Mouse (Mus musculus) thymus, adult 2 months (tissue): Measurements from ENCODE around the gene Ppig. TPM values are rescaled to one million over a fixed set of nuclear protein-coding genes. Genes with fewer than 3 reads are reported as not detected.

Experiments
- DNase-seq: peaks from one replicate; pipeline ENCODE4 v3.0.0; 2021
- H3K27ac ChIP-seq: fragments of 200-500 bp; 2 replicates; pipeline ENCODE4 v1.5.1; 2012; ENCODE audit warnings: low read length, control low read depth; ENCODE audit not compliant: control insufficient read depth, insufficient read depth
- H3K27me3 ChIP-seq: fragments of 200-500 bp; 2 replicates; pipeline ENCODE4 v1.6.1; 2012; ENCODE audit warnings: mild to moderate bottlenecking, low read length, moderate library complexity, mixed read lengths; ENCODE audit not compliant: control insufficient read depth, insufficient read depth
- H3K36me3 ChIP-seq: fragments of 200-500 bp; 2 replicates; pipeline ENCODE4 v1.6.1; 2012; ENCODE audit warnings: mild to moderate bottlenecking, low read length, moderate library complexity; ENCODE audit not compliant: control insufficient read depth, insufficient read depth
- H3K4me1 ChIP-seq: fragments of 200-500 bp; replicated peaks from 2 replicates; pipeline ENCODE4 v1.6.1; 2012; ENCODE audit warnings: low read length; ENCODE audit not compliant: control insufficient read depth, insufficient read depth
- H3K4me3 ChIP-seq: fragments of 200-500 bp; 2 replicates; pipeline ENCODE4 v1.5.1; 2012; ENCODE audit warnings: mild to moderate bottlenecking, low read length, control low read depth, moderate library complexity; ENCODE audit not compliant: control insufficient read depth, insufficient read depth
- CTCF ChIP-seq: fragments of 200-500 bp; IDR thresholded peaks from 2 replicates; pipeline ENCODE4 v1.5.1; 2012; ENCODE audit warnings: mild to moderate bottlenecking, control low read depth, low read length, moderate library complexity, borderline replicate concordance; ENCODE audit not compliant: control insufficient read depth, poor library complexity, insufficient read depth; ENCODE audit errors: extremely low read depth
- POLR2A ChIP-seq: fragments of 200-500 bp; IDR thresholded peaks from 2 replicates; pipeline ENCODE4 v1.6.1; 2012; ENCODE audit warnings: mild to moderate bottlenecking, low read length, control low read depth, moderate library complexity; ENCODE audit not compliant: control insufficient read depth, poor library complexity, insufficient read depth; ENCODE audit errors: extremely low read depth
- WGBS: fragments of 180-500 bp; shearing (Covaris S2); methylation state at CpG from one replicate; pipeline ENCODE4 v1.1.7; 2018; 5-methylcytosine and 5-hydroxymethylcytosine counted together
- polyA plus RNA-seq: library from polyadenylated mRNA; depleted of rRNA; stranded (reverse); fragments of >200 nt; gene quantifications from 2 replicates; pipeline ENCODE4 v1.2.3, GENCODE M21; 2012

The Ppig gene
- polyA plus RNA-seq, 1 experiment, result 2.7 TPM

- no peak overlapping the region for H3K27ac ChIP-seq
- TF ChIP-seq CTCF (no peak), POLR2A (no peak)
- no peak for DNase-seq
- no peaks in the 10 kb centered on the region for H3K36me3 ChIP-seq
- 94% methylated on average over 13 of the region's 13 CpGs for WGBS
- H3K4me1 ChIP-seq, result no peaks in the 10 kb centered on the region
- no peak overlapping the region for H3K4me3 ChIP-seq
- H3K27me3 ChIP-seq, result no peaks in the 10 kb centered on the region
Measured at GRCm38 (mm10) chr2:69683036-69683805, 39.1 kb upstream of the Ppig start.

- H3K27ac ChIP-seq, result no peak overlapping the region
- DNase-seq, result no peak
- H3K36me3 ChIP-seq, result no peaks in the 10 kb centered on the region
- WGBS, result 92% methylated on average over 3 of the region's 3 CpGs
- TF ChIP-seq POLR2A (no peak), CTCF (no peak)
- H3K4me3 ChIP-seq, result no peak overlapping the region
- no peaks in the 10 kb centered on the region for H3K27me3 ChIP-seq
- H3K4me1 ChIP-seq, result no peaks in the 10 kb centered on the region
Measured at GRCm38 (mm10) chr2:69684488-69684887, 37.9 kb upstream of the Ppig start.

DNA sequence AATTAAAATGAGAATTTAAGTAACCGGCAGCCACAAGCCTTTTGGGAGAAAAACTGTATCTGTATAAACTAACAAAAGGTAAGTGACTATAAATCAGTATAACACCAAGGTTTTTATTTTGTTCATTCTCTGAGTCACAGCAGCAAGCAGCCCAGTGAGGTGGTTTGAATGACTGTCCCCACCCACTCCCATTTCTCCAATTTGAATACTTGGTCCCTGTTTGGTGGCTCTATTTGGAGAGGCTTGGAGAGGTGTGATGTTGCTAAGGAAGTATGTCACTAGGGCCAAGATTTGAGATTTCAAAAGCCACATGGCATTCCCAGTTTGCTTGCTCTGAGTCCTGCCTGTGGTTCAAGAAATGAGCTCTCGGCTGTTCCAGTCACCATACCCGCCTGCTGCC lies 32.1 kb upstream of the Ppig start:
- 98% methylated on average over 3 of the region's 3 CpGs for WGBS
- no peak for TF ChIP-seq POLR2A
- TF ChIP-seq CTCF, result no peak
- no peak for DNase-seq
- no peak overlapping the region for H3K4me3 ChIP-seq
- no peaks in the 10 kb centered on the region for H3K27me3 ChIP-seq
- no peaks in the 10 kb centered on the region for H3K4me1 ChIP-seq
- no peak overlapping the region for H3K27ac ChIP-seq
- H3K36me3 ChIP-seq, result no peaks in the 10 kb centered on the region

DNA sequence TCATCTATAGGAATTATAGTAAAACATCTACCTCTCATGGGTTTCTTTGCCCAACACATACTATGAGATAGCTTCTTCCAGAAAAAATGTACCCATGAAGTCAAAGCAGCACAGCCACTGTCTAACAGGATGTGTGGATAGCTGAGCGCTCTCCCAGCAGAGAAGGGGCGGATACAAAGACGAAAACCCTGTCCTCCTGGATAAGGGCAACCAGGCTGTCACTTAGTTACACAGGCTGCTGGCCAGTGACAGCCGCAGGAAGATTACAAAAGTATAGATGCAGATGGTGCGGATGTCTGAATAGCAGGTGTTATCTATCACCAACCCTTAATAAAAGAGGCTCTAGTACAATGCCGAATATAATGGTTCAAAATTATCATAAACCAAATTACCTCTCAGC lies 31.5 kb upstream of the Ppig start:
- Histone ChIP-seq H3K4me1 (no peaks in the 10 kb centered on the region), H3K27me3 (no peaks in the 10 kb centered on the region), H3K27ac (no peak overlapping the region), H3K4me3 (no peak overlapping the region), H3K36me3 (no peaks in the 10 kb centered on the region)
- 98% methylated on average over 6 of the region's 6 CpGs for WGBS
- TF ChIP-seq CTCF (no peak), POLR2A (no peak)
- DNase-seq, result no peak

GRCm38 (mm10) chr2:69693501-69693900 lies 28.8 kb upstream of the Ppig start:
- no peak for TF ChIP-seq POLR2A
- no peak for TF ChIP-seq CTCF
- Histone ChIP-seq H3K27ac (no peak overlapping the region), H3K4me3 (no peak overlapping the region), H3K4me1 (no peaks in the 10 kb centered on the region), H3K36me3 (no peaks in the 10 kb centered on the region), H3K27me3 (no peaks in the 10 kb centered on the region)
- DNase-seq, result no peak
- 98% methylated on average over 11 of the region's 11 CpGs for WGBS

DNA sequence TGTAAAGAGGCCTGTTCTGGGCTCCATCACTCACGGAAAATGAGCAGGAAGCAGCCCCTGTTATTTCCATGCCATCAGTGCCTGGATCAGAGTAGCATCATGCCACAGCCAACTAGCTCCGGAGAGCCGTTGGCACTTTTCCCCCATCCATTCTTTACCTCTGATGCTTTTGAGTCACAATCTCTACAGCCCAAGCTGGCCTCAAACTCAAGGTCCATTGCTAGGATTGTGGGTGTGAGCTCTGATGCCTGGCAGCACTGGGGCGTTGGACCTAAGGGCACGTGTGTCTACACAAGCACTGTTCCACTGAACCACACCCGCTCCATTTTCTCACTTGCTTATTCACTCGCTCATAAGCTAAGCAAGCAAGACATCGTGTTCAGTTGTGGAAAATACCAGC lies 21.9 kb upstream of the Ppig start:
- peaks cover 15% of the 10 kb centered on the region; the same call in 1 of the 2 replicates for H3K36me3 ChIP-seq
- WGBS, result 96% methylated on average over 8 of the region's 8 CpGs
- no peak for TF ChIP-seq CTCF
- TF ChIP-seq POLR2A, result no peak
- no peak overlapping the region for H3K4me3 ChIP-seq
- no peak overlapping the region for H3K27ac ChIP-seq
- H3K4me1 ChIP-seq, result no peaks in the 10 kb centered on the region
- no peaks in the 10 kb centered on the region for H3K27me3 ChIP-seq
- no peak for DNase-seq

DNA sequence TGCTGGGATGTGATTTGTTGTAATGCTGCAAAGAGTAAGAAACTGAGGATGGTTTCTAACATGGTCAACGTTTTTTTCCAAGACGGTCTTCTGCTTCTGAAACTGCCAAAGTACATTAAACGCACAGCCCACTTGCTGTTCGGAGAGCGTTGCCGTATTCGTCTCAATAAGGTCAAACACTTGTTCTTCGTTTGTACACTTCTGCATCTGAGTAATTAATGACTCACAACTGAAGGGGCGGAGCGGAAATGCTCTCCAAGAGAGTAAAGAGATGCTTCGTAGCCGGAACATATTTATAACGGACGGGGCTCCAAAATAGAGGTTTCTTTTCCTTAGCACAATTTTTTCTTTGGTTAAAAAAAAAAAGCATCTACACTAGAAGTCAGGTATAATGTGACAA lies 10.2 kb upstream of the Ppig start:
- 0 out of 2 replicates have a peak, but pooled peaks cover under 1% of the 10 kb centered on the region for H3K36me3 ChIP-seq
- H3K4me1 ChIP-seq, result no peaks in the 10 kb centered on the region
- no peak overlapping the region for H3K4me3 ChIP-seq
- H3K27ac ChIP-seq, result no peak overlapping the region
- TF ChIP-seq CTCF, result no peak
- TF ChIP-seq POLR2A, result no peak
- no peaks in the 10 kb centered on the region for H3K27me3 ChIP-seq
- DNase-seq, result no peak
- WGBS, result 92% methylated on average over 14 of the region's 14 CpGs
